Mouse (Mus musculus) MN1 (cell line): ENCODE measurements at regions not wholly inside any gene's neighbourhood (a gene's known extent, or its start where the extent isn't known, plus 50 kb on each side); places are given as distances from the start of the nearest gene placed in this dataset.
A peak's percentile ranks its signal among the peaks of the same experiment; 100 is the strongest.

Experiments
- DNase-seq: peaks from one replicate; pipeline ENCODE4 v3.0.0-alpha.2; 2016; ENCODE audit warnings: low spot score

GRCm38 (mm10) chr6:67186537-67187274, 51.3 kb upstream of the Serbp1 start:
- DNase-seq: no peak

DNA sequence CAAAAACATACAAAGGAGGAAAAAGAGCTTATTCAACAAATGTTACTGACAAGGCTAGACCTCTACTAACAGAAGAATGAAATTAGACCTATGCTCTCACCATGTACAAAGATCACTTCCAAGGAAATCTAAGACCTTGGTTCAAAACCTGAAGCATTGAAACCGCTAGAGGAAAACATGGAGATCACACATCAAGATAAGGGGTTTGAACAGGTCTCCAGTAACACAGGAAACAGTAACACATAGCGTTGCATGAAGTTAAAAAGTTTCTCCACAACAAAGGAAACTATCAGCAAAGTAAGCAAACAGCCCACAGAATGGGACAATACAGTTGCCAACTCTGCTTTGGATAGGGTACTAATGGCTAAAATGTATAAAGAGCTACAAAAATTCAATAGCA, 53.3 kb upstream of the Serbp1 start:
- no peak for DNase-seq

DNA sequence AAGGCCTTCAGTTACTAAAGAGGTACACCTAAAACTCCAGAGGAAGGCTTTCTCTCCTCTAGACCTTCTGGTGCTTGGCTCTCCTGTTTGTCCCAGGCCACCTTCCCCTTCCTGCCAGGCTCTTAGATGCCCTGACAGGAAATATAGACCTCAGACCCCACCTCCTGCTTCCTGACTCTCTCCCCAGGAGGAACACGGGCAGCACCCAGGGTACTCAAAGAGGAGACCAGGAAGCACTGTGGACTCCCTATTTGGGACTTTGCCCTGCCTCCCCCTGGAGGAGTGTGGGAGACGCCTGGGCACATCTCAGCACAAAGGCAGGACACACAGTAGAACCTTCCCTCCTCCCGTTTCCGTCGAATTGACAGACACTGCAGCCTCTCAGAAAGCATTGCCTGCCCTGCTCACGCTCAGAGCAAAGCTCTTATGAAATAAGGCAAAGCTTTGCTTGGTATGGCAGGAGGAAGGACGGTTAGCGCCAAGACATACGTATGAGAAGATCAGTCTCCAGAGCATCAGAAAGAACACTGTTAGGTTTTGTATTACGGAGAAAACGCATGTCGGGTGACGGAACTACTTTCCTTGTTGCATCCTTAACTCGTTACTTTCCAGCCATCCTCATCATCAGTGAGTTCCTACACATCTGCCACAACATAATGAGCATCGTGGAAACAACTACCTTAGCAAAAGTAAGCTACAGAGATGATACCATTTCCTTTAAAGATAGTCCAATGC, 54.3 kb upstream of the Serbp1 start:
- no peak for DNase-seq

DNA sequence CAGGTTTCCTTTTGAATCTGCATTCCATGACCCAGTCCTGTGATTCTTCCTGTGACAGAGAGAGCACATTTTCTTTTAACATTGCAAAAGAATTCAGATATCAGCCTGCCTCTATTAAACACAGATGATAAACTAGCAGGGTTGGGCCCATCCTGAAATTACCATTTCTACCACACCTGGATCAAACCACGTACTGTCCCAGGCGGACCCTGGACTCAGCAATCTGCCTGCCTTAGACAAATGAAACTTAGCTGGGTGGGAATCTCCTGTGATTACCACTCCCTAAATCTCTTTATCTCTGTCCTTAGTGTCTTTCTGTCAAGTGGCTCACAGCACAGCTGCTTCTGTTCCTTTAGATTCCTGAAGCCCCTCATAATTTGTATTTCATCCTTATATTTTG, 55.5 kb upstream of the Serbp1 start:
- no peak for DNase-seq

DNA sequence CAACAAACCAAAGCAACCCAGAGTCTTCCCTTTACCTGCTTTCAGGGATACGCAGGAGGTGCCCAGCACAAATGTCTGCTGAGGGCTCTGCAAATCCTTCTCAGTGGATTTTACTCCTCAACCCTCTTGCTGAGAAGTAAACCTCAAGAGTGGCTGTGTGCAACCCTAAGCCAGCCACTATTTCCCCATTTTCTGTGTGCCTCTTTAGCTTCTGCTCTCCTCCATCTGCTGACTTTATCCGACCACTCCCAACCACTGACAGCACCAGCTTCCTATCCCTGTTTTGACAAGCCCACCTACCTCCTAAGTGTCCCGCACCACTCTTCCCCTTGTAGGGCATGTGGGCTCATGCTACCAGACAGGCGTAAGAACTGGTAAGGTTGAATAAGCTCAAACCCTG, 56.5 kb upstream of the Serbp1 start:
- no peak for DNase-seq

GRCm38 (mm10) chr6:67179416-67179815, 58.6 kb upstream of the Serbp1 start:
- no peak for DNase-seq

GRCm38 (mm10) chr6:67178531-67178930, 59.4 kb upstream of the Serbp1 start:
- DNase-seq: no peak

DNA sequence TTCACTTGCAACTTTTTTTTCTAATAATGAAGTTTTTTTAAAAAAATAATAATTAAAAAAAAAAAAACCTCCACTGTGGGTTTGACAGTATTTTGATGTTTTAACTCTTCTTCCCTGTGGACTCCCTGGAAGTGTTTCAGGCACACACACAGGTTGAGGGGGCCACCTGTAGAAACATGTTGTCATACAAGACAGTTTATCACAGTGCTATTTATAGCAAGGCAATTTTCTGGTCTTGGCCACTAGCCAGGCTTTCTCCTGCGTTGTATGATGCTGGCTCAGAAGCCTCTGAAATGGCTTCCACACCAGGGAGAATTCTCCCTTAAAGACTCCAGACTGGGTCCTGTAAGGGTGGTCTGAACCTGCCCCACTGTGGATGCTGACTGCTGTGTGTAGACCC, 59.9 kb upstream of the Serbp1 start:
- DNase-seq: no peak

- DNase-seq: no peak
Observed at GRCm38 (mm10) chr6:67170674-67170946, 67.4 kb upstream of the Serbp1 start.

DNA sequence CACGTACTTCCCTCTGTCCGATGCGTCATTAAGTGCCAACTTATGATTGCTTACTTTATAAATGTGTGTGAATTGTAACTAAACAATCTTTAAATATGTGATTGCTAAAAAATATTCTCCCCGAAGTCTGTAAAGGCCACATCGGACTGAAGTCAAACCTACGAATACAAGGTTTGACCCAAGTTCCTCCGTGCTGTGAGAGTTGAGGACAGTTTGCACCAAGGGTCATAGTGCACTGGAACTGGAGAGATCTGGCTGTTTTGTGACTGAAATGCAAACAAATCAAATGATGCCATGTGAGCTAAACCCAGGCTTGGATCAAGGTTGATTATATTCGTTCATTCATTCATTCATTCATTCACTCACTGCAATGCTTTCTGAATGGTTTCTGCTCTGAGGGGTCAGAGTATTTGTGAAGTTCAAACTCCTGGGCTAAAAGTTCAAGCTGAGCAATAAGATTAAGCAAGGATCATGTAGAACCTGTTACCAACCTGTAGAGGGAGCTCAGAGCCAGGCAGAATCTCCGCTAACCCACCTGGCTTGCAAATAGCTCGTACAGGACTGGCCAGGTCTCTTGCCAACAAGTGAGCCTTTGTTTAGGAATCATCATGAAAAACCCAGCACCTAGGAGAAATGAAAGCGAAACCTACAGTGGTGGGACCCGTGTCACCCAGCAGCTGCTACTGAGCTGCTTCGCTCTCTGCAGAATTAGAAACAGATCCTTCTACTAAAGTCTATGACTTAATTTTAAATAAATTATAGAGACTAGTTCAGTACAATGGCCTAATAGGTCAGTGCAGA, 67.9 kb upstream of the Serbp1 start:
- DNase-seq: peak; percentile 25

GRCm38 (mm10) chr6:67168803-67169202, 69.2 kb upstream of the Serbp1 start:
- no peak for DNase-seq

DNA sequence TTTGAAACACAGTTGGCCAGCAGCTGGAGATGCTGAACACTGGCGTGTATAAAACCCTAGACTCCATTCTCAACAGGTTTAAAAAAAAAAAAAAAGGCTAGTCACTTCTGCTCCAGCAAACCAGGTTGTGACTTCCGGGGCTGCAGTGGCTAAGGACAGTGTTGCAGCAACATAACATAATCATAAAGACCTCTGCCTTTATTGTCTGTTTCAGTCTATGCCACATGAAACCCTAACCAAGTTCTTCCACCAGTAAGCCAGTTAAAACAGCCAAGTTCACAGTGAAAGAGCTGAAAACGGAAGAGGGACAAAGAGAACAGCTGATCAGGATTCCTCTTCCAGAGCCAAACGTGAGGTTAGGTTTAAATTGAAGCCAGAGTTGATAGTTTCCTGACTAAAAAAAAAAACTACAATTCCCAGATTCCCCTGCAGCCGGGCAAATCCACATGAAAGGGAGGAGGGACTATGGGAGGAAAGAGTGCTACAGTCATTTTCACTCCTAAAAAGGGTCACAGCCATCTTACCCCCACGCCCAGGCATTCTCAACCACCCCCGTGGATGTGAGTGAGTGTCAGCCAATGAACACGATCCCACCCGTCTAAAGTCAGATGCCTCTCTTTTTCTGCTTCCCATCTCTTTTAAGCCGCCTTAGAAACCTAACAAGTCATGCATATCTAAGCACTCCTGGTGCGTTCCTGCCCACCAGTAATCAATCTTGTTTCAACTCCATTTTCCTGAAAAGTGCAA, 69.8 kb upstream of the Serbp1 start:
- DNase-seq: no peak

DNA sequence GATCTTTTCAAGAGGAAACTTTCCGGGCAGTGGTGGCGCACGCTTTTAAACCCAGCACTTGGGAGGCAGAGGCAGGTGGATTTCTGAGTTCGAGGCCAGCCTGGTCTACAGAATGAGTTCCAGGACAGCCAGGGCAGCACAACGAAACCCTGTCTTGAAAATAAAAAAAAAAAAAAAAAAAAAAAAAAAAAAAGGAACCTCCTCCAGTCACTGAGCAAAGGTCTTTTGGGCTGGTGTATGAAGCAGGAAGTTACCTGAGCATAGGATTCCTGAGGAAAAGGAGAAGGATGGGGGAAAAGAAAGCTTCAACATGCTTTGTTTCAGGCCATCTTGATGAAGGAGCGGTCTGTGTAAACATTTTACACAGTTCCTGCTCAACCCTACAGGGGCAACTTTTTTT, 72.9 kb upstream of the Serbp1 start:
- DNase-seq: no peak

DNA sequence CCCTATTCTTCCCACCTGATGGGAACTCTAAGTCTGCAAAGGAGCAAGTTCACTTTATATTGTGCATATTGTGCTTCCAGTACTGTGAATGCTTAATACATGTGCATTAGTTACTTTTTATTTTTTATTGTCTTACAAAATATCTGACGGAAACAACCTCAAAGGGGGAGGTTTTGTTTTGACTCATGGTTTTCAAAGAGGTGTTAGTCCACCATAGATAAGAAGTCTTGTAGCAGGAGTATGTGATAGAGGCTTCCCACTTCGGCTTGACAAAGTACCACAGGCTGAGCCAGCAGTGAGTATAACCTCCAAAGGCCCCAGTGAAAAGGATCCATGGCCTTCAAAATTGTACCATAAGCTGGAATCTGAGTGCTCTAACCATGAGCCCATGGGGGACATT, 74.0 kb upstream of the Serbp1 start:
- no peak for DNase-seq

DNA sequence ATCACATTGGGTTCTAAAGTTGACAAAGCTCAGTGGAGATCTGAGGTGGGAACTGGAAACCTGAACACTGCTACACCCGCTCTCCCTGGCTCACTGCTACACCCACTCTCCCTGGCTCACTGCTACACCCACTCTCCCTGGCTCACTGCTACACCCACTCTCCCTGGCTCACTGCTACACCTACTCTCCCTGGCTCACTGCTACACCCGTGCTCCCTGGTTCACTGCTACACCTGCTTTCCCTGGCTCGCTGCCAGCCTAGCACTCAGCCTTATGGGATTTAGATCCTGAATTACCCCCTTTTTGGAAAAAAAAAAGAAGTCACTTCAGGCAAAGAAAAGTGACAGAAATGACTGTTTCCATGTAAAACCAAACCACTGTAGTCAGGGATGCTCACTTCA, 75.2 kb upstream of the Serbp1 start:
- no peak for DNase-seq

DNA sequence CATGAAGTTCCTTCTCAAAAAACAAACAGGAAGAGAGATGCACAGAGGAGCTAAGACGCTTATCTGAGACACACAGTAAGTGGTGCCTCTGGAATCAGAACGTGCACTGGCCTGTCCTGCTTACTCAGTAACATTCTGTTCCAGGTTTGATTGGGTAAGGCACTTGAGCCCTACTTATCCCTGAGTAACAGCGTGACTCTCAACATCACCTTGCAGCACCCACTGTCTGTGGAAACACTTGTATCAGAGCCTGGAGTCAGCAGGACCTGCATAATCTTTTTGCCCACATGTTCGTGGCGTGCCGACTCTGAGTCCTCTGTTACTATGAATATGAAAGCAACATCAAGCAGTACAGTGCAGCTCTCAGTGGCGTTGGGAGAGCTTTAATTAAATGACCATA, 76.4 kb upstream of the Serbp1 start:
- DNase-seq: no peak

GRCm38 (mm10) chr6:67160564-67160963, 77.4 kb upstream of the Serbp1 start:
- DNase-seq: no peak

GRCm38 (mm10) chr6:67159726-67160523, 78.1 kb upstream of the Serbp1 start:
- no peak for DNase-seq

GRCm38 (mm10) chr6:67159224-67159623, 78.8 kb upstream of the Serbp1 start:
- no peak for DNase-seq

DNA sequence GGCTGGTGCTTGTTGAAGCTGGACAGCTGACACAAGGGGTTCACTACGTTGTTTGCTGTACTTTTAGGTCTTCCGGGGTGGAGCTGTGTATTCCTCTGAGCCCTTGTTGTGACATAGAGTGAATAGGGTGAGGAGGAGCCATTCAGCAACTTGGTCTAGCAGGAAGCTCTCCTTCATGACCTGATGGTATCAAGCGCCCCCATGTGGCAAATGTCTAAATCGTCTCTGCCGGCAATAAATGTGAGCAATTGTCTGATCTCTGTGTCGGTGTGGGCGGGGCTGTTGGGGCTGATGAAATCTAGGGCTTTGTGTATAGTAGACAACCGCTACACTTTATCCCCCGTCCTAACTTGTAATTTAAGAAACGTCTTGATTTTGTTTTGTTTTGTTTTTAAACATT, 79.2 kb upstream of the Serbp1 start:
- peak; percentile 72 for DNase-seq

DNA sequence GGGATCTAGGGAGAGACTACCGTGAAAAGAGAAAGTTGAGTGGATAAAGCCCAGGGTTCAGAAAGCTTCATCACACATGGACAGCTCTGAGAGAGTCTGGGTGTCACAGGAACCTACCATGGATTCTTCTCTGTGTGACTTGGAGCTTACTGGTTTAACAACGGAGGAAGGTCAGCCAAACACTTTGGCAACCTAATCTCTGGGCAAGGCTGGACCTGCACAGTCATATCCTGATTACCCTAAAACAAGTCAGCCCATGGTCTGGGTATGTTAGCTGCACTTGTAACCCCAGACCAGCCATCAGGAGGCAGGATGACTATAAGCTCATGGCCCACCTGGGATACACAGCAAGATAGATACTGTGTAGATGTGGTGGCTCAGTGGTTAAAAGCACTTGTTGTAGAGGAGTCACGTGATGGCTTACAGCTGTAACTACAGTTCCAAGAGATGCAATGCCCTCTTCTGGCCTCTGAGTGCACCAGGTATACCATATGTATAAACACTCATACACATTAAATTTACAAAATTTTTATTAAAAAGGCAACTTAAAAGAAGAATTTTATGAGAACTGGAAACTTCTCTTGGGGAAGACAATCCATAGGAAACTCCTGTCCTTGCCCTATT, 85.0 kb upstream of the Serbp1 start:
- no peak for DNase-seq
